Mouse (Mus musculus) CD4-positive, CD25-positive, alpha-beta regulatory T cell, adult 4 months (primary cell): ENCODE results near the gene Myh4. TPM values are rescaled to one million over a fixed set of nuclear protein-coding genes. Genes with fewer than 3 reads are reported as not detected.

Experiments
- polyA plus RNA-seq, 2 experiments: library from polyadenylated mRNA; unstranded; fragments of 100-300 nt; shearing (Covaris generic); gene quantifications; one replicate each; pipeline ENCODE4 v1.2.1; 2017

Myh4 gene
- polyA plus RNA-seq, 2 experiments from 2014 or later: not detected

Other genes with a start within 250 kb of the Myh4 start
- 1 to 10 TPM; 1.6 to 1.9 TPM for gene Tmem220, start 212.9 kb upstream of the Myh4 start, polyA plus RNA-seq
- 10 to 100 TPM; 58.5 to 63.8 TPM for gene Adprm, start 185.4 kb upstream of the Myh4 start, polyA plus RNA-seq
- 1 to 10 TPM; 6.6 to 9.4 TPM for gene Sco1, start 185.4 kb upstream of the Myh4 start, polyA plus RNA-seq
- under 1 TPM; 0.12 to 0.23 TPM for gene Myh3, start 159.7 kb upstream of the Myh4 start, polyA plus RNA-seq
- gene Myh2, start 67.0 kb upstream of the Myh4 start, polyA plus RNA-seq: not detected
- not detected for gene Myh1, start 38.0 kb upstream of the Myh4 start, polyA plus RNA-seq
- gene Myh8, start 39.1 kb downstream of the Myh4 start, polyA plus RNA-seq: not detected
- gene Myh13, start 83.6 kb downstream of the Myh4 start, polyA plus RNA-seq: not detected
- under 1 TPM; 0.12 to 0.85 TPM for gene Gas7, start 217.4 kb downstream of the Myh4 start, polyA plus RNA-seq